Mouse (Mus musculus) heart, adult 2 months (tissue): ENCODE data around the gene Gkn2. TPM values are rescaled to one million over a fixed set of nuclear protein-coding genes. Genes with fewer than 3 reads are reported as not detected.
A peak's percentile ranks its signal among the peaks of the same experiment; 100 is the strongest.

Experiments
- DNase-seq, 2 experiments: peaks; one replicate each; pipeline ENCODE4 v3.0.0; 2021
- H3K27ac ChIP-seq: fragments of 200-600 bp; 2 replicates; pipeline ENCODE4 v1.8.1; 2022
- H3K27me3 ChIP-seq: fragments of 200-500 bp; 2 replicates; pipeline ENCODE4 v1.6.1; 2012; ENCODE audit warnings: mild to moderate bottlenecking, low read length, inconsistent platforms, mixed read lengths; ENCODE audit not compliant: control insufficient read depth, insufficient read depth
- H3K36me3 ChIP-seq: fragments of 200-500 bp; 2 replicates; pipeline ENCODE4 v1.6.1; 2012; ENCODE audit warnings: low read length, inconsistent platforms; ENCODE audit not compliant: control insufficient read depth, insufficient read depth
- H3K4me1 ChIP-seq: fragments of 200-500 bp; 2 replicates; pipeline ENCODE4 v1.6.1; 2011; ENCODE audit warnings: low read length; ENCODE audit not compliant: control insufficient read depth, insufficient read depth
- H3K4me3 ChIP-seq: fragments of 200-600 bp; 2 replicates; pipeline ENCODE4 v1.8.1; 2022
- H3K79me2 ChIP-seq: fragments of 200-500 bp; replicated peaks from 2 replicates; pipeline ENCODE4 v1.6.1; 2012; ENCODE audit warnings: mild to moderate bottlenecking, inconsistent platforms, low read length, moderate library complexity, mixed read lengths; ENCODE audit not compliant: control insufficient read depth, insufficient read depth
- H3K9ac ChIP-seq: fragments of 200-500 bp; 2 replicates; pipeline ENCODE4 v1.6.1; 2012; ENCODE audit warnings: low read depth, mild to moderate bottlenecking, control low read depth, inconsistent platforms, low read length, mixed read lengths
- CTCF ChIP-seq: fragments of 200-600 bp; IDR thresholded peaks from 2 replicates; pipeline ENCODE4 v1.8.1; 2022; ENCODE audit warnings: antibody characterized with exemption, mild to moderate bottlenecking, moderate library complexity
- EP300 ChIP-seq: fragments of 200-500 bp; IDR thresholded peaks from 2 replicates; pipeline ENCODE4 v1.6.1; 2011; ENCODE audit warnings: low read depth, low read length, control low read depth; ENCODE audit not compliant: insufficient read depth
- POLR2A ChIP-seq: fragments of 200-500 bp; IDR thresholded peaks from 2 replicates; pipeline ENCODE4 v1.6.1; 2011; ENCODE audit warnings: mild to moderate bottlenecking, low read depth, low read length, control low read depth; ENCODE audit not compliant: insufficient read depth
- WGBS: fragments of 180-500 bp; shearing (Covaris S2); methylation state at CpG from one replicate; pipeline ENCODE4 v1.1.7; 2018; 5-methylcytosine and 5-hydroxymethylcytosine counted together
- intact Hi-C: fragments of 180-260 bp; cut with DNase I; formaldehyde crosslinking; loops from one replicate; pipeline ENCODE4 v1.15.1; 2025
- polyA plus RNA-seq: library from polyadenylated mRNA; depleted of rRNA; stranded (reverse); fragments of >200 nt; gene quantifications from 2 replicates; pipeline ENCODE4 v1.2.3, GENCODE M21; 2012
- total RNA-seq, 2 experiments: library from RNA; stranded (reverse); gene quantifications; 2 replicates each; pipeline ENCODE4 v1.2.3; 2021

Gene Gkn2
- total and polyA plus RNA-seq, 3 experiments, result not detected

- intact Hi-C loops, result loop anchor here (1.0 kb wide), 1 partner anchor 233 kb away; no protein-coding TSS in a partner anchor
- no peak for TF ChIP-seq EP300
- peak; percentile 28 for TF ChIP-seq CTCF
These were observed 38.6 kb upstream of the Gkn2 start for GRCm38 (mm10) chr6:87334361-87335090.

GRCm38 (mm10) chr6:87335091-87335934, 37.8 kb upstream of the Gkn2 start, which contains the start of gene Antxr1:
Gene Antxr1, minus strand, starts transcription at chr6:87335821.
- peak; percentile 66 to 70 for DNase-seq
- intact Hi-C loops, result loop anchor here (1.0 kb wide), 1 partner anchor 234 kb away; no protein-coding TSS in a partner anchor

More at GRCm38 (mm10) chr6:87334361-87335090, 38.6 kb upstream of the Gkn2 start:
- H3K27ac ChIP-seq, result peak overlapping the region; percentile 76
- no peaks in the 10 kb centered on the region for H3K4me1 ChIP-seq
- H3K4me3 ChIP-seq, result peak overlapping the region; percentile 59
- peak overlapping the region; percentile 16 for H3K9ac ChIP-seq
- H3K79me2 ChIP-seq, result no peaks in the 10 kb centered on the region
- 23% methylated on average over 11 of the region's 11 CpGs for WGBS
- H3K27me3 ChIP-seq, result no peaks in the 10 kb centered on the region; the same call in 1 of the 2 replicates
- DNase-seq, result peak in 1 of 2 experiments; percentile 32
- H3K36me3 ChIP-seq, result no peaks in the 10 kb centered on the region

DNA sequence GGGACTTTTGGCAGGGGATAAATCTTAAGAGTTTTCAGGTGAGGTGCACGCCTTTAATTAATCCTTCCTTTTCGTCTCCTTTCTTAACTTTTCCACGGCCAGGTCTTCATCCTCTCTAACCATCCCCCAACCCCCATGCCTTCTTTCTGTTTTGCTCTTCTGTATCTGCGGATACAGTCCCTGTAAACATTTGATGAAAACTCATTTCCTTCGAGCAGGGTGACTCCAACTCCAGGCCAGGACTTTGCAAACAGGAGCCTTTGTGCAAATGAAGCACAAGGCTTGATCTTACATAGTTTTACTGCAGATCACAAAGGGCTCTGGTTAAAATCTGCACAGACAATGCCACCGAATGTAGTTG, 37.2 kb upstream of the Gkn2 start:
- intact Hi-C loops, result loop anchor here (1.0 kb wide), 1 partner anchor 235 kb away; no protein-coding TSS in a partner anchor
- Histone ChIP-seq H3K27ac (no peak overlapping the region), H3K4me1 (no peaks in the 10 kb centered on the region), H3K79me2 (no peaks in the 10 kb centered on the region), H3K4me3 (no peak overlapping the region), H3K9ac (no peak overlapping the region), H3K27me3 (no peaks in the 10 kb centered on the region; the same call in 1 of the 2 replicates), H3K36me3 (no peaks in the 10 kb centered on the region)
- TF ChIP-seq EP300 (no peak), POLR2A (no peak), CTCF (no peak)
- DNase-seq, result no peak
- 30% methylated on average over 6 of the region's 6 CpGs for WGBS

More at GRCm38 (mm10) chr6:87335091-87335934, 37.8 kb upstream of the Gkn2 start, which contains the start of gene Antxr1:
- no peaks in the 10 kb centered on the region for H3K4me1 ChIP-seq
- H3K36me3 ChIP-seq, result no peaks in the 10 kb centered on the region
- peak within 1 kb of the TSS; percentile 59 for H3K4me3 ChIP-seq
- under 1% methylated on average over 53 of the region's 54 CpGs for WGBS
- TF ChIP-seq POLR2A (no peak), CTCF (peak; percentile 67)
- H3K79me2 ChIP-seq, result no peaks in the 10 kb centered on the region
- peak within 1 kb of the TSS; percentile 76 for H3K27ac ChIP-seq
- peak within 1 kb of the TSS; percentile 75 for H3K9ac ChIP-seq
- H3K27me3 ChIP-seq, result no peaks in the 10 kb centered on the region; the same call in 1 of the 2 replicates

DNA sequence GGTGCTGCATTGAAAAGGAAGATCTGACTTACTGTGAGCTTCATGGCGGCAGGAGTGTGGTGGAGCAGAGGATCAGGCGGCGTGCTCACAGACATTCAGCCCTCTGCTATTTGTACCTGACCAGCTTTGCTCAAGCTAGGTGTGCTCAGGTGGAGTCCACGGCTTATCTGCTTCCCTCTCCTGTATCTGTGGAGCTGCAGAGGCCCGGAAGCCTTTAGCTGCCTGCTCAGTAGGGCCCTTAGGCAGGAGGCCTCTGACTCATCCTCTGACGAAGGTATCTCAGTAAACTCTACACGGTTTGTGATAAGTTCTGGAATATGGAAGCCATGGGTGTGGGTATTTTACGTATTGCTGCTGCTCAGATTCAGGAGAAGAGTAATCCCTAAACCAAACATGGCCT, 22.3 kb upstream of the Gkn2 start, which contains the start of gene Gkn1:
TSS of gene Gkn1 (minus strand) at position 114 of the 400 bp plus-strand sequence.
- Histone ChIP-seq H3K4me1 (no peaks in the 10 kb centered on the region), H3K27ac (no peak within 1 kb of the TSS), H3K4me3 (no peak within 1 kb of the TSS), H3K36me3 (no peaks in the 10 kb centered on the region), H3K9ac (no peak within 1 kb of the TSS), H3K79me2 (no peaks in the 10 kb centered on the region), H3K27me3 (no peaks in the 10 kb centered on the region)
- TF ChIP-seq POLR2A (no peak), CTCF (no peak), EP300 (no peak)
- no peak for DNase-seq
- intact Hi-C loops, result no loop called here
- WGBS, result 90% methylated on average over 8 of the region's 8 CpGs

- Histone ChIP-seq H3K4me1 (no peaks in the 10 kb centered on the region), H3K27me3 (no peaks in the 10 kb centered on the region), H3K4me3 (no peak overlapping the region), H3K79me2 (no peaks in the 10 kb centered on the region), H3K27ac (no peak overlapping the region), H3K36me3 (no peaks in the 10 kb centered on the region), H3K9ac (no peak overlapping the region)
- WGBS, result 74% methylated on average over 5 of the region's 5 CpGs
- TF ChIP-seq CTCF (no peak), EP300 (no peak), POLR2A (no peak)
- intact Hi-C loops, result no loop called here
- DNase-seq, result peak in 1 of 2 experiments; percentile 11
These were observed 18.7 kb upstream of the Gkn2 start for GRCm38 (mm10) chr6:87354441-87354840.

DNA sequence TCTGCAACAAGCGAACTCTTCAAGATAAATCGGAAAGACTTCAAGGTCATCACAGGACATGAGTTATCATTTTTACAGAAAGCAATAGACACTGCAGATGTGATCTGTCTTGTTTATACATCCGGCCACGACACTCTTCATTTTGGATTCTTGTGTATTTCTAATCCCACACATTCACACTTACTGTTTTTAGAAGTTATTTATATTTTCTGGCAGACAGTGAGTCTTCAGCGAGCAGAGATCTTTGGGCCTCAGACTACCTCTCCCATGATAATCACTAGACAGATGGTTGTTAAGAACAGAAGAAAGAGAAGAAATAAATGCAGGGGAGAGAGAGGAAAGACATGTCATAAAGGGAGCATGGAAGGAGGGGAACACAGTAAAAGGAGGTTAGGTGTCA, 3.9 kb upstream of the Gkn2 start:
- Histone ChIP-seq H3K4me1 (no peaks in the 10 kb centered on the region), H3K79me2 (no peaks in the 10 kb centered on the region), H3K9ac (no peak overlapping the region), H3K36me3 (no peaks in the 10 kb centered on the region), H3K4me3 (no peak overlapping the region), H3K27ac (no peak overlapping the region), H3K27me3 (no peaks in the 10 kb centered on the region)
- DNase-seq, result no peak
- no peak for TF ChIP-seq CTCF
- no peak for TF ChIP-seq POLR2A
- no peak for TF ChIP-seq EP300
- intact Hi-C loops, result no loop called here
- WGBS, result 79% methylated on average over 5 of the region's 5 CpGs
